Mouse (Mus musculus) limb, embryonic 10.5 days (tissue): ENCODE data around the gene Col27a1. TPM values are rescaled to one million over a fixed set of nuclear protein-coding genes. Genes with fewer than 3 reads are reported as not detected.
"Not testable (repeated sequence)": the region's sequence is repeated elsewhere in the genome, so short reads cannot be mapped to it uniquely, and the experiment has no call there.

Experiments
- DNase-seq: peaks from one replicate; pipeline ENCODE4 v3.0.0-alpha.2; 2017; ENCODE audit warnings: low spot score
- H3K27ac ChIP-seq: fragments of 300-500 bp; sonication (generic); 2 replicates; pipeline ENCODE4 v1.5.1; 2016; ENCODE audit warnings: mild to moderate bottlenecking
- H3K27me3 ChIP-seq: fragments of 300-500 bp; sonication (generic); 2 replicates; pipeline ENCODE4 v1.6.1; 2016; ENCODE audit warnings: low read depth, mild to moderate bottlenecking; ENCODE audit not compliant: poor library complexity, severe bottlenecking
- H3K36me3 ChIP-seq: fragments of 300-500 bp; sonication (generic); 2 replicates; pipeline ENCODE4 v1.6.1; 2016; ENCODE audit warnings: mild to moderate bottlenecking, moderate library complexity
- H3K4me1 ChIP-seq: fragments of 300-500 bp; sonication (generic); 2 replicates; pipeline ENCODE4 v1.6.1; 2016
- H3K4me3 ChIP-seq: fragments of 300-500 bp; sonication (generic); 2 replicates; pipeline ENCODE4 v1.5.1; 2016; ENCODE audit warnings: mild to moderate bottlenecking, moderate library complexity
- H3K9me3 ChIP-seq: fragments of 300-500 bp; sonication (generic); replicated peaks from 2 replicates; pipeline ENCODE4 v1.6.1; 2016; ENCODE audit warnings: mild to moderate bottlenecking
- WGBS: fragments of 180-500 bp; shearing (Covaris S2); methylation state at CpG from one replicate; pipeline ENCODE4 v1.1.7; 2016; 5-methylcytosine and 5-hydroxymethylcytosine counted together
- polyA plus RNA-seq: library from polyadenylated mRNA; unstranded; fragments of >200 nt; fragmentation: Nextera tagmentation; extraction: Ambion mirVana; gene quantifications from 2 replicates; pipeline ENCODE4 v1.2.1, GENCODE M21; 2016

The Col27a1 gene
- polyA plus RNA-seq, 1 experiment from 2014 or later = 9.4 TPM

GRCm38 (mm10) chr4:63307175-63308062, 93.6 kb downstream of the Col27a1 start:
- no peaks in the 10 kb centered on the region for H3K27me3 ChIP-seq
- DNase-seq = peak; percentile 95
- peaks cover 25% of the 10 kb centered on the region; the same call in 1 of the 2 replicates for H3K36me3 ChIP-seq
- no peaks in the 10 kb centered on the region for H3K9me3 ChIP-seq
- H3K27ac ChIP-seq = no peak overlapping the region
- WGBS = 33% methylated on average over 21 of the region's 21 CpGs
- no peak overlapping the region for H3K4me3 ChIP-seq
- H3K4me1 ChIP-seq = no peaks in the 10 kb centered on the region

GRCm38 (mm10) chr4:63308316-63308715, 94.5 kb downstream of the Col27a1 start:
- Histone ChIP-seq H3K4me3 (no peak overlapping the region), H3K9me3 (no peaks in the 10 kb centered on the region), H3K4me1 (no peaks in the 10 kb centered on the region), H3K27me3 (no peaks in the 10 kb centered on the region), H3K27ac (no peak overlapping the region), H3K36me3 (peaks cover 16% of the 10 kb centered on the region; the same call in 1 of the 2 replicates)
- DNase-seq = no peak
- WGBS = 73% methylated on average over 3 of the region's 3 CpGs

DNA sequence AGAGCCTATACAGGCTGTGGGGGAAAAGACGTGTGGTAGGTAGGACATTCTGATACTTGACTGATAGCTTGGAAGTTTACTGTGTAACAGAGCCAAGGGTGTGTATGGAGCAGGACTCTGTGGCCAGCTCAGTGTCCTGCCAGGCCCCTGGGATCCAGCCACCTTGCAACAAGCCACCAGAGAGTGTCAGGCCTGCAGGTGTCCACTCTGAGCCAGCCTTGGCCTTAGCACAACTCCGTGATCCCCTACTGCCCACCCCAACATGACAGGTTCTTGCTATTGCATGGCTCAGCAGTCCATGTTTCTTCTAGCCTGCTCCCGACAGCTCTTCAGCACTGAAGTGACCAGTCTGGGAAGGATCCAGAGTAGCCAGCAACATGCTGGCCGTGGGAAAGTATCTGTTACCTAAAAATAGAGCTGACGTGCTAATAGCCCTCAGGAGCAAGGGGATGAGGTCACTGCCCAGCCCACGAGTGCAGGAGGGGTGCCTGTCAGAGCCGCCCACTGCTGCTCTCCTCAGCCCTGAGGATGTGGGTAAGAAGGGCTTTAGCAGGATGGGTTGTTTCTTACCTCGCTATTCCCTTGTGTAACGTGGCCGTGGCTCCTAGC, 96.5 kb downstream of the Col27a1 start:
- WGBS = 67% methylated on average over 10 of the region's 10 CpGs
- DNase-seq = no peak
- Histone ChIP-seq H3K4me1 (no peaks in the 10 kb centered on the region), H3K4me3 (no peak overlapping the region), H3K27ac (no peak overlapping the region), H3K9me3 (no peaks in the 10 kb centered on the region), H3K27me3 (no peaks in the 10 kb centered on the region), H3K36me3 (peaks cover 22% of the 10 kb centered on the region; the same call in 1 of the 2 replicates)

DNA sequence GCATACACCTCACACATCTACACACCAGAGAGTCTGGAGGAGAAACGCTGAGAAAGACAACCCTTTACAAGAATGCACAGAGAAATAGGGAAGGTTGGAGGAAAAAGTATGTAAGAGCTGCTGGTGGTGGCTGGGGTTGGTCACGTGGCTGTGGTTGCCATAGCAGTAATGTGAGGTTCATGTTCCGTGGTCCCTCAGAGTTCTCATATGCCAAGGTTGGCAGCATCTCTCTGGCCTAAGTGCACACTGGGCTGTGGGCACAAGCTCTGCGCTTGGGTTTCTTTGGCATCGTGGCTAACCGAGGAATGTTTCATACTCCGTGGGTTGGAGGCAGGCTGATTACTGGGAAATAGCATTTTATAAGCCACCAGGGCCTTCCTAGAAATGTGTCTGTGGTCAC, 97.6 kb downstream of the Col27a1 start:
- Histone ChIP-seq H3K4me1 (no peaks in the 10 kb centered on the region), H3K27me3 (no peaks in the 10 kb centered on the region), H3K9me3 (no peaks in the 10 kb centered on the region), H3K36me3 (peaks cover 28% of the 10 kb centered on the region; the same call in 1 of the 2 replicates), H3K4me3 (no peak overlapping the region), H3K27ac (no peak overlapping the region)
- 95% methylated on average over 7 of the region's 7 CpGs for WGBS
- DNase-seq = no peak

- 76% methylated on average over 5 of the region's 5 CpGs for WGBS
- DNase-seq = no peak
- no peaks in the 10 kb centered on the region for H3K27me3 ChIP-seq
- peaks cover 39% of the 10 kb centered on the region for H3K36me3 ChIP-seq
- no peaks in the 10 kb centered on the region for H3K4me1 ChIP-seq
- H3K4me3 ChIP-seq = no peak overlapping the region
- H3K27ac ChIP-seq = no peak overlapping the region
- H3K9me3 ChIP-seq = no peaks in the 10 kb centered on the region
Observed at GRCm38 (mm10) chr4:63314063-63314462, 100.3 kb downstream of the Col27a1 start.

DNA sequence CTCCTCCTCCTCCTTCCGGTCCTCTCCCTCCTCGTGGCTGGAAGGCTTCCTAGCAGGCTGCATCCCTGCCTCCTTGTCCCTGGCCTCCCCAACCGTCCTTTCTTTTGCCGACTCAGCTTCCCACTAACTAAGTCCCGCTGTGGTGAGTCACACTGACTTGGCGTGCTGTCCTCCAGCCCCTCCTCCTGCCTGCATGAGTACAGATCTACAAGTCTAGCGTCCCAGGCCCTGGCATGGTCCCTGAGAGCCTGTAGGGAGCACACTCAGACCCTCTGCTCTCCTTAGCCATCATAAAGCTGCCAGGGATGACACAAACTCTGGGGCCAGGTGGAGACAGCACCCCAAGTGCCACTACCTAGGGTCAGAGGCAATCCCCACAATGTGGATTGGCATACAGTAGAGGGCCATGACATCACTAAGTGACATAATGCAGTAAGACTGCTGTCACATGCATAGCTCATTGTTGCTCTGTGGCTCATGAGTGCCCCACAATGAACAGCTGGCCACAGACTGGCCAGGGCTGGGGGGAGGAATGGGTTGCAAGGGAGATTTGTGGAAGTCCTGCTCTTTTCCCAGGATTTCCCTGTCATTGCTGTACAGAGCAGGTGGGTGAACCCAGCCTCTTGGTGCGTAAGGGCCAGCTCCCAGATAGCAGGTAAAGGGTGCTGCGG, 102.4 kb downstream of the Col27a1 start:
- Histone ChIP-seq H3K27ac (no peak overlapping the region), H3K4me1 (no peaks in the 10 kb centered on the region), H3K9me3 (no peaks in the 10 kb centered on the region), H3K4me3 (no peak overlapping the region), H3K36me3 (peaks cover 40% of the 10 kb centered on the region), H3K27me3 (no peaks in the 10 kb centered on the region)
- WGBS = 81% methylated on average over 9 of the region's 9 CpGs
- no peak for DNase-seq

- H3K4me1 ChIP-seq, H3K9me3 ChIP-seq, H3K4me3 ChIP-seq, H3K27ac ChIP-seq, H3K27me3 ChIP-seq: not testable (repeated sequence)
- H3K36me3 ChIP-seq = peaks cover 71% of the 10 kb centered on the region
- DNase-seq = peak; percentile 66
- WGBS = 35% methylated on average over 3 of the region's 3 CpGs
Observed at GRCm38 (mm10) chr4:63319566-63319965, 105.8 kb downstream of the Col27a1 start.

DNA sequence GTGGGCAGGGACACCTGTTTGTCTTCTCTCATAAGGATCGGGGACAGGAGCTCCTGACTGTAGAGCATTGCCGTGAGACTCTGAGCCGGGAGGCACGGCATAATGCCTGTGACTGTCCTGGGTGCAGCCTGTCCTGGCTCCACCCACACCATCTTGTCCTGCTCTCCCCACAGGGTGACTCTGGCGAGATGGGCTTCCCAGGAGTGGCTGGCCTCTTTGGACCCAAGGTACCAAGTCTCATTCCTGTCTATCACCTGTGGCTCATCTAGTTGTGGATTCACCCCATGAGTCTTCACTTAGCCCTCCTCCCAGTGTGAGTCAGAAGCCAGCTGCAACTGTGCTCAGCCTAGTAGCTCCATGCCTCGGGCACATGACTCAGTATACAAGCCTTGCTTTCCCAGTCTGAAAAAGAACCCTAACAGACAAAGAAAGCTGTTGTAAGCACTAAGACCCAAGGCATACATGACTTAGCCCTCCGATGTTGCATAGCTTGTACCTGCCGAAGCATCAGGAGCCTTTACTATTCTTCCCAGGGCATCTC, 109.5 kb downstream of the Col27a1 start:
- no peak overlapping the region for H3K4me3 ChIP-seq
- H3K36me3 ChIP-seq = peaks cover 81% of the 10 kb centered on the region
- H3K27ac ChIP-seq = no peak overlapping the region
- no peak for DNase-seq
- H3K27me3 ChIP-seq = no peaks in the 10 kb centered on the region
- WGBS = 84% methylated on average over 8 of the region's 8 CpGs
- H3K4me1 ChIP-seq = no peaks in the 10 kb centered on the region
- H3K9me3 ChIP-seq = no peaks in the 10 kb centered on the region

GRCm38 (mm10) chr4:63333403-63333802, 119.6 kb downstream of the Col27a1 start:
- no peak overlapping the region for H3K27ac ChIP-seq
- H3K27me3 ChIP-seq = no peaks in the 10 kb centered on the region
- DNase-seq = no peak
- no peak overlapping the region for H3K4me3 ChIP-seq
- H3K4me1 ChIP-seq = 0 out of 2 replicates have a peak, but pooled peaks cover 5% of the 10 kb centered on the region
- H3K36me3 ChIP-seq = peaks cover 35% of the 10 kb centered on the region
- 95% methylated on average over 4 of the region's 4 CpGs for WGBS
- H3K9me3 ChIP-seq = no peaks in the 10 kb centered on the region

GRCm38 (mm10) chr4:63338414-63339076, 124.7 kb downstream of the Col27a1 start:
- no peak for DNase-seq
- no peaks in the 10 kb centered on the region for H3K27me3 ChIP-seq
- H3K9me3 ChIP-seq = no peaks in the 10 kb centered on the region
- no peaks in the 10 kb centered on the region for H3K36me3 ChIP-seq
- 74% methylated on average over 3 of the region's 3 CpGs for WGBS
- H3K4me3 ChIP-seq = no peak overlapping the region
- no peak overlapping the region for H3K27ac ChIP-seq
- H3K4me1 ChIP-seq = peaks cover 7% of the 10 kb centered on the region

GRCm38 (mm10) chr4:63342491-63342890, 128.7 kb downstream of the Col27a1 start:
- no peak overlapping the region for H3K27ac ChIP-seq
- no peak for DNase-seq
- peaks cover 7% of the 10 kb centered on the region for H3K4me1 ChIP-seq
- 86% methylated on average over 4 of the region's 4 CpGs for WGBS
- no peaks in the 10 kb centered on the region for H3K27me3 ChIP-seq
- no peaks in the 10 kb centered on the region for H3K36me3 ChIP-seq
- H3K9me3 ChIP-seq = no peaks in the 10 kb centered on the region
- H3K4me3 ChIP-seq = no peak overlapping the region

DNA sequence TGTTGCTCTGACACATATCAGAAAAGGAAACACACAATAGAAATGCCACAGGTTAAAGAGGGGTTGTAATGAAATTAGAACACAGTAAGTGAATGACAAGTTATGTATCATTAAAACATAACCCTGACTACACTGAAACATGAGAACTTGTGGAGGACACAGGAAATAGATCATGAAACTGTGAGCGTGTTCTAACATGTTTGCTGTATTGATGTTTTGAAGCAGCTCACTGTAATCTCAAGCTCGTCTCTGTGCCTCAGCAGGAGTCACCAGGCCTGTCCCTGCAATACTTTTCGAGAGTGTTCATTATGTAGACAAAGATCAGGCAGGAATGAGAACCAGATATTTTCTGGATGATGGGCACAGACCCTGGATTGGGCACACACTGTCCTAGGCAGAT, 129.8 kb downstream of the Col27a1 start:
- Histone ChIP-seq H3K27me3 (no peaks in the 10 kb centered on the region), H3K36me3 (no peaks in the 10 kb centered on the region), H3K9me3 (no peaks in the 10 kb centered on the region), H3K4me1 (peaks cover 7% of the 10 kb centered on the region), H3K4me3 (no peak overlapping the region), H3K27ac (no peak overlapping the region)
- 76% methylated on average over 3 of the region's 3 CpGs for WGBS
- no peak for DNase-seq
